Mouse (Mus musculus): ENCODE data around the gene Wfs1.

DNA sequence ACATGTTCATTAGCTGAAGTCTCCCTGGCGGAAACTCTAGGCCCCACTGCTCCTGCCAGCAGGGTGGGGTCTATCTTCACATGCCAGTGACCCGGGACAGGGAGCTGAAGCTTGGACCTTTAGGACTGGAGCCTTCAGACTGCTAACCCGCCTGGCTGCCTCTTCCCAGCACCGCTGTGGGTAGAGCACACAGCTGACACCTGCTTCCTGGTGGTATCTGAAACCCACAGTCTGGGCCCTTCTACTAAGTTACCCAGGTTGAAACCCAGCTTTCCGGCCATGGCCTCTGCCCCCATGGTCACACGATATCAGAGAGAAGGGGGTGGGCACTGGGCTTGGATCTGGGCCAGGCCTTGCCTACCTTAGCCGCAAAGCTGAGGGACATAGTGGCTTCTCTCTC, 9.4 kb downstream of the Wfs1 start:
- TF ChIP-seq POLR2A (IDR thresholded peaks at IDR 0.05; ENCODE audit: low read depth, low read length) (no peak), CTCF (IDR thresholded peaks at IDR 0.05; ENCODE audit: extremely low read depth, insufficient read length, insufficient replicate concordance, low read depth, low read length) (no peak)

Data from small intestine, adult 2 months (tissue).